Mouse (Mus musculus) testis, adult 2 months (tissue): ENCODE data around the gene Lrmda.

Experiments
- CTCF ChIP-seq: fragments of 200-500 bp; IDR thresholded peaks from 2 replicates; pipeline ENCODE4 v1.5.1; 2012; ENCODE audit warnings: low read depth, mild to moderate bottlenecking, inconsistent platforms, low read length, moderate library complexity; ENCODE audit not compliant: control insufficient read depth, insufficient read depth, insufficient replicate concordance
- POLR2A ChIP-seq: fragments of 200-500 bp; IDR thresholded peaks from 2 replicates; pipeline ENCODE4 v1.6.1; 2012; ENCODE audit warnings: low read depth, mild to moderate bottlenecking, inconsistent platforms, low read length, moderate library complexity; ENCODE audit not compliant: control insufficient read depth

- TF ChIP-seq CTCF (no peak), POLR2A (no peak)
Measured at GRCm38 (mm10) chr14:22936701-22937100, 917.2 kb downstream of the Lrmda start.
